ENCODE assay signal across 19 mouse cellular contexts in genomic region chr5:46845175-46845574, GRCm38 (mm10).
A peak's percentile ranks its signal among the peaks of the same experiment; 100 is the strongest.
DNase-seq lines count a peak whose midpoint lies in the region; ATAC-seq and TF ChIP-seq lines count a peak whose summit lies in the region.
"Had no signal": no experiment of that assay in that cellular context is flagged by ENCODE, and none has a peak within 500 bp of the region (broad histone marks: within the 10 kb centered on the region; RNA-seq: fewer than 3 reads in every experiment).

No protein-coding gene starts in this region.

- no peak for DNase-seq in forebrain, postnatal 0 days
- peak; percentile 12 for DNase-seq in retina, embryonic 14.5 days (ENCODE audit: low spot score)
- no peak for DNase-seq in retina, postnatal 1 day
- peak; percentile 16 for DNase-seq in midbrain, embryonic 14.5 days
- no peak for DNase-seq in urinary bladder, postnatal 36 days (ENCODE audit: low spot score in 2 of 2)
- DNase-seq in kidney, adult 2 months: no peak
- DNase-seq: heart, adult 11 months; heart, postnatal 36 days; kidney, postnatal 36 days; layer of hippocampus, adult 9-11 months; lung, adult 18-20 months; spleen, adult 18-20 months; thymus, postnatal 25 days had no signal

- no peaks in the 10 kb centered on the region for H3K36me3 ChIP-seq in forebrain, embryonic 16.5 days (ENCODE audit: control insufficient read depth, insufficient read depth)
- no peaks in the 10 kb centered on the region for H3K36me3 ChIP-seq in forebrain, postnatal 0 days (ENCODE audit: insufficient read depth)
- H3K36me3 ChIP-seq in midbrain, embryonic 14.5 days (ENCODE audit: control insufficient read depth, insufficient read depth, low read length): no peaks in the 10 kb centered on the region
- no peaks in the 10 kb centered on the region for H3K36me3 ChIP-seq in kidney, adult 2 months (ENCODE audit: control insufficient read depth, insufficient read depth, low read length)
- H3K36me3 ChIP-seq: intestine, embryonic 15.5 days had no signal

- no peak for TF ChIP-seq POLR2A in kidney, adult 2 months (IDR thresholded peaks at IDR 0.05; ENCODE audit: low read depth, low read length)

- no peak for TF ChIP-seq CTCF in forebrain, postnatal 0 days (IDR thresholded peaks at IDR 0.05; ENCODE audit: low read depth)
- no peak for TF ChIP-seq CTCF in kidney, adult 2 months (conservative IDR thresholded peaks at IDR 0.05; ENCODE audit: insufficient read depth, insufficient read length, low read depth, low read length)

- WGBS in forebrain, embryonic 16.5 days: 40% methylated on average over 2 of the region's 2 CpGs
- 26% methylated on average over 2 of the region's 2 CpGs for WGBS in forebrain, postnatal 0 days
- WGBS in midbrain, embryonic 14.5 days: 37% methylated on average over 2 of the region's 2 CpGs
- WGBS in kidney, adult 2 months: 83% methylated on average over 2 of the region's 2 CpGs

- no peak overlapping the region for H3K9ac ChIP-seq in forebrain, embryonic 16.5 days (replicated peaks; ENCODE audit: low read depth, low read length)
- H3K9ac ChIP-seq in forebrain, postnatal 0 days: no peak overlapping the region
- no peak overlapping the region for H3K9ac ChIP-seq in midbrain, embryonic 14.5 days (replicated peaks; ENCODE audit: low read length)
- H3K9ac ChIP-seq: intestine, embryonic 15.5 days had no signal

- ATAC-seq in forebrain, embryonic 16.5 days: peak; percentile 49; the same call in 1 of the 2 replicates
- no peak; the same call in 1 of the 2 replicates for ATAC-seq in forebrain, postnatal 0 days
- ATAC-seq in midbrain, embryonic 14.5 days (ENCODE audit: low FRiP score, low TSS enrichment): peak; percentile 58
- ATAC-seq: intestine, embryonic 15.5 days had no signal

- H3K27ac ChIP-seq in forebrain, embryonic 16.5 days (ENCODE audit: low read length): no peak overlapping the region
- no peak overlapping the region for H3K27ac ChIP-seq in forebrain, postnatal 0 days (ENCODE audit: low read depth, low read length)
- no peak overlapping the region for H3K27ac ChIP-seq in midbrain, embryonic 14.5 days (replicated peaks; ENCODE audit: low read depth, low read length)
- no peak overlapping the region for H3K27ac ChIP-seq in kidney, adult 2 months (ENCODE audit: insufficient read depth, low read depth, low read length)
- H3K27ac ChIP-seq: intestine, embryonic 15.5 days; left cerebral cortex, adult 2 months had no signal

- no peaks in the 10 kb centered on the region for H3K27me3 ChIP-seq in forebrain, embryonic 16.5 days (replicated peaks; ENCODE audit: control insufficient read depth, insufficient read depth, low read length)
- no peaks in the 10 kb centered on the region for H3K27me3 ChIP-seq in forebrain, postnatal 0 days (ENCODE audit: insufficient read depth, low read length)
- no peaks in the 10 kb centered on the region for H3K27me3 ChIP-seq in midbrain, embryonic 14.5 days (ENCODE audit: control insufficient read depth, insufficient read depth, low read length)
- no peaks in the 10 kb centered on the region for H3K27me3 ChIP-seq in kidney, adult 2 months (replicated peaks; ENCODE audit: control insufficient read depth, insufficient read depth, low read length)
- H3K27me3 ChIP-seq: intestine, embryonic 15.5 days; megakaryocyte, embryonic 14.5 days had no signal

- no peak overlapping the region for H3K4me3 ChIP-seq in forebrain, embryonic 16.5 days (replicated peaks; ENCODE audit: low read length)
- no peak overlapping the region for H3K4me3 ChIP-seq in forebrain, postnatal 0 days (ENCODE audit: low read depth, low read length)
- no peak overlapping the region for H3K4me3 ChIP-seq in midbrain, embryonic 14.5 days (replicated peaks; ENCODE audit: low read depth, low read length)
- H3K4me3 ChIP-seq in kidney, adult 2 months (ENCODE audit: insufficient read depth, low read depth, low read length): no peak overlapping the region
- H3K4me3 ChIP-seq: intestine, embryonic 15.5 days; left cerebral cortex, adult 2 months; megakaryocyte, embryonic 14.5 days; myocyte had no signal

- H3K4me1 ChIP-seq in forebrain, embryonic 16.5 days (replicated peaks; ENCODE audit: control insufficient read depth, insufficient read depth, low read length): no peaks in the 10 kb centered on the region
- no peaks in the 10 kb centered on the region for H3K4me1 ChIP-seq in forebrain, postnatal 0 days (ENCODE audit: insufficient read depth)
- H3K4me1 ChIP-seq in midbrain, embryonic 14.5 days (ENCODE audit: control insufficient read depth, insufficient read depth, low read length): no peaks in the 10 kb centered on the region
- H3K4me1 ChIP-seq in kidney, adult 2 months (ENCODE audit: control insufficient read depth, insufficient read depth, low read length): no peaks in the 10 kb centered on the region
- H3K4me1 ChIP-seq: intestine, embryonic 15.5 days; megakaryocyte, embryonic 14.5 days had no signal

- H3K9me3 ChIP-seq in forebrain, embryonic 16.5 days (ENCODE audit: control insufficient read depth, low read length): no peaks in the 10 kb centered on the region
- no peaks in the 10 kb centered on the region for H3K9me3 ChIP-seq in forebrain, postnatal 0 days (ENCODE audit: low read length)
- H3K9me3 ChIP-seq in midbrain, embryonic 14.5 days (ENCODE audit: control insufficient read depth, low read length): no peaks in the 10 kb centered on the region
- H3K9me3 ChIP-seq: intestine, embryonic 15.5 days; megakaryocyte, embryonic 14.5 days had no signal

- no peak overlapping the region for H3K4me2 ChIP-seq in forebrain, embryonic 16.5 days (ENCODE audit: low read length)
- no peak overlapping the region for H3K4me2 ChIP-seq in forebrain, postnatal 0 days (ENCODE audit: low read depth)
- no peak overlapping the region for H3K4me2 ChIP-seq in midbrain, embryonic 14.5 days (ENCODE audit: low read length)
- H3K4me2 ChIP-seq: intestine, embryonic 15.5 days; liver, embryonic 11.5 days had no signal

Comparison
In these comparisons a context has a peak if more than half of its experiments do, and no peak if none do; other contexts are left out.
1. DNase-seq: peak in retina, embryonic 14.5 days (single experiment) and midbrain, embryonic 14.5 days (single experiment); none in forebrain, postnatal 0 days (single experiment), retina, postnatal 1 day (single experiment), urinary bladder, postnatal 36 days (0 of 2) and kidney, adult 2 months (single experiment).